Mouse (Mus musculus) mature B cell (primary cell): ENCODE measurements around the gene Zfp644.

Experiments
- in situ Hi-C: fragments of 300-500 bp; cut with MboI; formaldehyde crosslinking; loops from 2 replicates; pipeline ENCODE4 v1.14.3; 2019

Zfp644 gene

GRCm38 (mm10) chr5:106664910-106665309 lies 32.2 kb downstream of the Zfp644 start:
- in situ Hi-C loops = no loop called here

DNA sequence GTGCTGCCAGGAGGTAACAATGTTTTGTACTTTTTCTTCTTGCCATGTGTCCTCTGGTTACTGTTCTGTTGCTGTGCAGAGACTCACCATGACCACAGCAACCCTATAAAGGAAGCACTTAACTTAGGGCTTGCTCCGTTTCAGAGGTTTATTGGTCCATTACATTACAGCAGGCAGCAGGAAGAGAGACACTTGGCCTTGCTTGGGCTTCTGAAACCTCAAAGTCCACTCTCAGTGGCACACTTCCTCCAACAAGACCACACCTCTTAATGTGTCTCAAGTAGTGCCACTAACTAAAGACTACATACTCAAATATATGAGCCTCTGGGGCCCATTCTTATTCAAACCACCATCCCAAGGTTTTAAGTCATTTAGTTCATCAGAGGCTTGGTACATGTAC lies 36.2 kb downstream of the Zfp644 start:
- in situ Hi-C loops = no loop called here

DNA sequence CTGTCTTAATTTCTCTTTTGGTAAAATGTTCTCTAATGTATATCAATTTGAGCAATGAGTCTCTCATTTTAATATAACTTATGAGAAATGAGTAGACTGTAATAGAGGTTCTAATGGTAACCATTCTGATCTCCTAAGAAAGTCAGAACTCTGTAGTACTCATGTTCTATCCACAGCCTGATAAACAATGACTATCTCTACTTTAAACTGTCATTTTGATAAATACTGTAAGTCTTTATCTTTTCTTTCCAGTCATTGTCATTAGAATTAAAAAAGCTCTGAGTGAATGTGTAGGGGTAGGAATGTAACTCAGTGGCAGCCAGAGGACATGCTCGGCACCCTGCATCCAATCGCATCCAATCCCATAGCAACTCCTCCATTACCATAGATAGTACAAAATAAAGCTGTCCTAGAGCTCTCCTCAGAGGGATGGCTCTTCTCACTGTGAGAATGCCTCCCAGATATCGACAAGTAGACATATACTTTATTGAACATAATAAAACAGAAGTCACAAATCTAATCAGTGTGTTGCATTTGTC lies 44.2 kb downstream of the Zfp644 start:
- in situ Hi-C loops = no loop called here

- in situ Hi-C loops = no loop called here
These were observed 44.8 kb downstream of the Zfp644 start for GRCm38 (mm10) chr5:106652220-106652753.

GRCm38 (mm10) chr5:106649995-106650394 lies 47.1 kb downstream of the Zfp644 start:
- in situ Hi-C loops = no loop called here

GRCm38 (mm10) chr5:106649441-106649840 lies 47.6 kb downstream of the Zfp644 start:
- in situ Hi-C loops = no loop called here

DNA sequence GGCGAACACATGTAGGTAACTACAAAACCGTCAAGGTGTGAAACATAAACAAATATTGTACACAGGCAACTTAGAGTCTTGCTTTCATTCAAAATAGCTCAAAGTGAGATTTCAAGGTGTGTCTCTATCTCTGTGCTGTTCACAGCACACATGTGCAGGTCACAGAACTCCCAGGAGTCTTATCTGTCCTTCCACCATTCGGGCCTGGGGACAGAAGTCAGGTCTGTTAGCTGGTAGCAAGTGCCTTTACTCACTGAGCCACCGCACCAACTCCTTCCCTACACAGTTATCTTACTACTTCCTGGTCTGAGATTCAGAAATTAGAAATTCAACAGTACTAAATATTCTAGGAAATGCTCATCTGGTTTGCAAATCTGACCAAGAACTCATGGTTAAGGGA lies 53.7 kb downstream of the Zfp644 start:
- in situ Hi-C loops = no loop called here

- in situ Hi-C loops = no loop called here
These were observed 55.2 kb downstream of the Zfp644 start for GRCm38 (mm10) chr5:106641876-106642275.

DNA sequence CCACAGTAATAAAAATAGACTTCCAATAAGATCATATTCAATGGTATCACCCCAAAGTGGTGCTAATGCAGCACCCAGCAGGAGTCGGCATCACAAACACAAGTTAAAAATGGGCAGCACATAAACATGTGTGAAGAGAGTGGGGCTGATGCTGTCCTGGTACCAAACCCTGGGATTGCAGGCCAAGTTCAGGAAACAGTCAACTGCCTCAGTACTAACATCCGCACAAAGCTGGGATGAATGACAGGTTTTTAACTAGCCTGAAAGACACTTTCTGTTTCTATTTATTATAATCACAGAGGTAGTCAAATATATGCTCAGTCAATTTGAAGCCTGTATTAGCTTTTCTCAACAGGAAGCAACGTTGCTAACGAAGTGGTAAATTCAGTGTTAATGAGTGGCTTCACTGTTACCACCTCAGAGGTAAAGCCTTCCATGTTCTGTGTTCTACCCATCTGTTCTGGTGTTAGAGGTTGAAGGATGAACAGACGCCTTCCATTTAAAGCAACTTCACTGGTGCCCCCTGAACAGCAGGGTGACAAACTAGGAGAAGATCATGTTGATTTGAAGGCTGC lies 56.8 kb downstream of the Zfp644 start:
- in situ Hi-C loops = no loop called here

DNA sequence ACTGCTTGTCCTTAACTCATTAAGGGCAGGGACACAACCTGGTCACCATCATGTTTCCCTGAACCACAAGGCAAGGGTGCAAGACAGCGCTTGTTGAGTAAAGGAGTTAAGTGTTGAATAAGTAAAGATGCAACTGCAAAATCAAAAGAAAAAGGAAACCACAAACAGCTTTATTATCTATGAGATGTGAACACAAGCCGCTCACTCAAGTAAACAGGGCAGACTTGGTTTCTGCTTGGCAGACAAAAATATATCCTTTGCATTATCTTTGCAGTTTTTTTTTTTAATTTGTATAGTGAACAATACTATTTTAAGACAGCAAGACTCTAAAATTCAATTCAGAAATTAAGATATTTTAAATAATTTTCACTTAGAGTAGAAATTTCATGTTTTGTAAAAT lies 57.5 kb downstream of the Zfp644 start:
- in situ Hi-C loops = no loop called here

GRCm38 (mm10) chr5:106636423-106636946 lies 60.6 kb downstream of the Zfp644 start:
- in situ Hi-C loops = no loop called here

DNA sequence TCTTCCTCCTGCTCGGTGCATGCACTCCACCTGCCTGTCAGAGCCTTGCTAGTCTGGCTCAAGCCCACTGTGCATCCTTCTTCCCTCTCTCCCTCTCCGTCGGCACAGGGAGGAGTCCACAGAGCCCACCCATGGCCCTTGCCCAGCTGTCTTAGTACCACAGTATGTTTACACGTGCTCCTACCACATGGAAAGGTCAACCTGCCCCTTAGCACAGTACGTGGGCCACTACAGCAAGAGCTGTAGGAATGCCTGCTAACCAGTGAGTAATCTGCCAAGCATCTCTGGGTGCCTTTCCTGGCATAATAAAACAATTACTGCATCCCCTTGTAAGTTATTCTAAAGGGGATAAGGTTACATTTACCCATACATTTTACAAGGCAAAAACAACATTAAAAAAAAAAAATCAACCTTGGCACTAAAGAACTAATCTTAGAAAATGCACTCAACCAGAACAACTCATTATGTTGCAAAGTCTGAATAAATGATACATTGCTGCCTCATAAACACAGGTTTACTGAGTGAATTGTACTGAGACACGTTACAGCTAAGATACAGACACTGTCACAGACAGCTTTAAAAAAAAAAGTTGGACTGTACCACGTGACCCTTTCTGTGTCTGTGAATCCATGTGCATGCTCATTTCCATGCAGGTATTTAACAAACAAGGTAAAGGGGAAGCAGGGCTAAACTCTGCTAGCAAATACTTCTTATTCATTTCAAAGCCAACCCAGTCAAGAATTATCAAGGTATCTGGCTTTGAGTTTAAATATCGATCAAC lies 68.5 kb downstream of the Zfp644 start:
- in situ Hi-C loops = no loop called here

GRCm38 (mm10) chr5:106623337-106623736 lies 73.8 kb downstream of the Zfp644 start:
- in situ Hi-C loops = no loop called here

- in situ Hi-C loops = no loop called here
These were observed 74.9 kb downstream of the Zfp644 start for GRCm38 (mm10) chr5:106622193-106622592.

DNA sequence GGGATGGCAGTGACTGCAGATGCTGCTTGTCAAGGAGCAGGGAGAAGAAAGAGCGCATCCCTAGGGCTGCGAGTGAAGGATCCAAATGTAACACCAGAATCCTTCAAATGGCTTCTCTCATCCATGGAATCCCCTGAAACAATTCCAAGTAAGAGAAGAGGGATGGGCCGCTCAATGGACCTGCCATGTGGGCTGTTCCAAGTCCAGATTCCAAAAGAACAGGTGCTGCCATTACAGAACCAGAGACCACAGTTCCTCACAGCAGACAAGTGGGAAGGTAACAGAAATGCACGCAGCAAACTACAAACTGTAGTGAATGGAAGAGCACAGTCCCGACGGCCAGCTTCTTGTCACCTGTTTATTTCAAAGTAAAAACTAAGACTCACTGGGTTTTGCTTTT lies 76.6 kb downstream of the Zfp644 start:
- in situ Hi-C loops = no loop called here

GRCm38 (mm10) chr5:106615006-106615405 lies 82.1 kb downstream of the Zfp644 start:
- in situ Hi-C loops = no loop called here

- in situ Hi-C loops = no loop called here
These were observed 82.5 kb downstream of the Zfp644 start for GRCm38 (mm10) chr5:106614570-106614969.

GRCm38 (mm10) chr5:106612151-106612550 lies 84.9 kb downstream of the Zfp644 start:
- in situ Hi-C loops = no loop called here

GRCm38 (mm10) chr5:106608798-106609197 lies 88.3 kb downstream of the Zfp644 start, which contains the start of gene Gm17304:
Gene Gm17304 (plus strand): TSS chr5:106609098.
- in situ Hi-C loops = no loop called here

- in situ Hi-C loops = no loop called here
These were observed 90.0 kb downstream of the Zfp644 start for GRCm38 (mm10) chr5:106607081-106607480.

- in situ Hi-C loops = no loop called here
These were observed 92.0 kb downstream of the Zfp644 start for GRCm38 (mm10) chr5:106605096-106605495.

GRCm38 (mm10) chr5:106604381-106604780 lies 92.7 kb downstream of the Zfp644 start:
- in situ Hi-C loops = no loop called here

- in situ Hi-C loops = no loop called here
These were observed 97.6 kb downstream of the Zfp644 start for GRCm38 (mm10) chr5:106599482-106599881.
